Mouse (Mus musculus): ENCODE results near the gene Slc6a11. TPM values are rescaled to one million over a fixed set of nuclear protein-coding genes. Genes with fewer than 3 reads are reported as not detected.

Slc6a11 gene
- total and polyA plus RNA-seq, 2 experiments, result not detected

GRCm38 (mm10) chr6:114141481-114141880 is 10.4 kb downstream of the Slc6a11 start:
- no peaks in the 10 kb centered on the region for H3K36me3 ChIP-seq (ENCODE audit: control insufficient read depth, insufficient read depth, low read length)
- no peak overlapping the region for H3K27ac ChIP-seq (replicated peaks; ENCODE audit: insufficient read depth, low read depth, low read length)
- no peak overlapping the region for H3K9ac ChIP-seq (ENCODE audit: low read depth, low read length)
- no peaks in the 10 kb centered on the region for H3K4me1 ChIP-seq (ENCODE audit: control insufficient read depth, insufficient read depth, low read length)
- 51% methylated on average over 3 of the region's 3 CpGs for WGBS
- H3K4me3 ChIP-seq (ENCODE audit: insufficient read depth, low read depth, low read length), result no peak overlapping the region
- TF ChIP-seq CTCF (IDR thresholded peaks at IDR 0.05; ENCODE audit: low read depth, low read length), result no peak
- no peak for TF ChIP-seq POLR2A (IDR thresholded peaks at IDR 0.05; ENCODE audit: extremely low read depth, insufficient read depth, low read length)
- no peak for DNase-seq (ENCODE audit: extremely low read depth, low read depth, low spot score)
- H3K27me3 ChIP-seq (ENCODE audit: control insufficient read depth, insufficient read depth, low read length), result no peaks in the 10 kb centered on the region; the same call in 1 of the 2 replicates
- H3K79me2 ChIP-seq (ENCODE audit: control insufficient read depth, insufficient read depth, low read length), result no peaks in the 10 kb centered on the region

GRCm38 (mm10) chr6:114142480-114142879 is 11.4 kb downstream of the Slc6a11 start:
- no peak overlapping the region for H3K27ac ChIP-seq (replicated peaks; ENCODE audit: insufficient read depth, low read depth, low read length)
- H3K4me1 ChIP-seq (ENCODE audit: control insufficient read depth, insufficient read depth, low read length), result no peaks in the 10 kb centered on the region
- H3K4me3 ChIP-seq (ENCODE audit: insufficient read depth, low read depth, low read length), result no peak overlapping the region
- no peak for TF ChIP-seq CTCF (IDR thresholded peaks at IDR 0.05; ENCODE audit: low read depth, low read length)
- TF ChIP-seq POLR2A (IDR thresholded peaks at IDR 0.05; ENCODE audit: extremely low read depth, insufficient read depth, low read length), result no peak
- H3K36me3 ChIP-seq (ENCODE audit: control insufficient read depth, insufficient read depth, low read length), result no peaks in the 10 kb centered on the region
- H3K79me2 ChIP-seq (ENCODE audit: control insufficient read depth, insufficient read depth, low read length), result no peaks in the 10 kb centered on the region
- DNase-seq (ENCODE audit: extremely low read depth, low read depth, low spot score), result no peak
- no peak overlapping the region for H3K9ac ChIP-seq (ENCODE audit: low read depth, low read length)
- 86% methylated on average over 11 of the region's 11 CpGs for WGBS
- no peaks in the 10 kb centered on the region; the same call in 1 of the 2 replicates for H3K27me3 ChIP-seq (ENCODE audit: control insufficient read depth, insufficient read depth, low read length)

- H3K4me3 ChIP-seq (ENCODE audit: insufficient read depth, low read depth, low read length), result no peak overlapping the region
- WGBS, result 29% methylated on average over 2 of the region's 2 CpGs
Observed at GRCm38 (mm10) chr6:114143544-114143943, 12.5 kb downstream of the Slc6a11 start.

GRCm38 (mm10) chr6:114144447-114145105 is 13.5 kb downstream of the Slc6a11 start:
- no peak overlapping the region for H3K27ac ChIP-seq (replicated peaks; ENCODE audit: insufficient read depth, low read depth, low read length)
- no peaks in the 10 kb centered on the region; the same call in 1 of the 2 replicates for H3K27me3 ChIP-seq (ENCODE audit: control insufficient read depth, insufficient read depth, low read length)
- H3K4me3 ChIP-seq (ENCODE audit: insufficient read depth, low read depth, low read length), result no peak overlapping the region
- WGBS, result 72% methylated on average over 6 of the region's 6 CpGs
- TF ChIP-seq POLR2A (IDR thresholded peaks at IDR 0.05; ENCODE audit: extremely low read depth, insufficient read depth, low read length), result no peak
- TF ChIP-seq CTCF (IDR thresholded peaks at IDR 0.05; ENCODE audit: low read depth, low read length), result no peak
- no peak for DNase-seq (ENCODE audit: extremely low read depth, low read depth, low spot score)
- no peaks in the 10 kb centered on the region for H3K79me2 ChIP-seq (ENCODE audit: control insufficient read depth, insufficient read depth, low read length)
- H3K9ac ChIP-seq (ENCODE audit: low read depth, low read length), result no peak overlapping the region
- H3K4me1 ChIP-seq (ENCODE audit: control insufficient read depth, insufficient read depth, low read length), result no peaks in the 10 kb centered on the region
- no peaks in the 10 kb centered on the region for H3K36me3 ChIP-seq (ENCODE audit: control insufficient read depth, insufficient read depth, low read length)

More at GRCm38 (mm10) chr6:114143544-114143943, 12.5 kb downstream of the Slc6a11 start:
- H3K27me3 ChIP-seq (ENCODE audit: control insufficient read depth, insufficient read depth, low read length), result no peaks in the 10 kb centered on the region; the same call in 1 of the 2 replicates
- no peak overlapping the region for H3K27ac ChIP-seq (replicated peaks; ENCODE audit: insufficient read depth, low read depth, low read length)
- no peak for DNase-seq (ENCODE audit: extremely low read depth, low read depth, low spot score)
- no peaks in the 10 kb centered on the region for H3K36me3 ChIP-seq (ENCODE audit: control insufficient read depth, insufficient read depth, low read length)
- no peaks in the 10 kb centered on the region for H3K79me2 ChIP-seq (ENCODE audit: control insufficient read depth, insufficient read depth, low read length)
- H3K9ac ChIP-seq (ENCODE audit: low read depth, low read length), result no peak overlapping the region
- H3K4me1 ChIP-seq (ENCODE audit: control insufficient read depth, insufficient read depth, low read length), result no peaks in the 10 kb centered on the region
- TF ChIP-seq CTCF (IDR thresholded peaks at IDR 0.05; ENCODE audit: low read depth, low read length) (no peak), POLR2A (IDR thresholded peaks at IDR 0.05; ENCODE audit: extremely low read depth, insufficient read depth, low read length) (no peak)

- H3K27me3 ChIP-seq (ENCODE audit: control insufficient read depth, insufficient read depth, low read length), result no peaks in the 10 kb centered on the region; the same call in 1 of the 2 replicates
- H3K9ac ChIP-seq (ENCODE audit: low read depth, low read length), result no peak overlapping the region
- no peaks in the 10 kb centered on the region for H3K36me3 ChIP-seq (ENCODE audit: control insufficient read depth, insufficient read depth, low read length)
- DNase-seq (ENCODE audit: extremely low read depth, low read depth, low spot score), result no peak
- H3K4me1 ChIP-seq (ENCODE audit: control insufficient read depth, insufficient read depth, low read length), result no peaks in the 10 kb centered on the region
- TF ChIP-seq CTCF (IDR thresholded peaks at IDR 0.05; ENCODE audit: low read depth, low read length) (no peak), POLR2A (IDR thresholded peaks at IDR 0.05; ENCODE audit: extremely low read depth, insufficient read depth, low read length) (no peak)
- 81% methylated on average over 6 of the region's 6 CpGs for WGBS
- H3K79me2 ChIP-seq (ENCODE audit: control insufficient read depth, insufficient read depth, low read length), result no peaks in the 10 kb centered on the region
- no peak overlapping the region for H3K27ac ChIP-seq (replicated peaks; ENCODE audit: insufficient read depth, low read depth, low read length)
- no peak overlapping the region for H3K4me3 ChIP-seq (ENCODE audit: insufficient read depth, low read depth, low read length)
Observed at GRCm38 (mm10) chr6:114145650-114146329, 14.7 kb downstream of the Slc6a11 start.

DNA sequence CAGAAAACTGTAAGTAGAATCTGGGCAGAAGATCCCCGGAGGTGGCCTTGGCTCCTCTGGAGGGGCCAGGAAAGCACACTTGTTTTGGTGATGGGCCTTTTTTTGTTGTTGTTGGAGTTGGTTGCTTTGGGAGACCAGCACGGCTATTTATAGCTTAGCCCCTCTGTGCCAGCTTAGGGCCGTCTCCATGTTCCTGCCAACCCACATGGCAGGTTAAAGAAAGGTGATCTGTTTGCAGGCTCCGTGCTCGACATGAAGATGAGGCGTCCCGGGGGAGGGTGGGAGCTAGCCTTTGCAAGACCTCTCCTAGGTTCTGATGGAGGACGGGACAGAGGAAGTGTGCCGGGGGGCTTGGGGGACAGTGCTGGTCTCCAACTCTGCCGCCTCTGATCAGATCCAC is 24.7 kb downstream of the Slc6a11 start:
- H3K4me1 ChIP-seq (ENCODE audit: control insufficient read depth, insufficient read depth, low read length), result no peaks in the 10 kb centered on the region
- H3K27me3 ChIP-seq (ENCODE audit: control insufficient read depth, insufficient read depth, low read length), result no peaks in the 10 kb centered on the region
- no peak overlapping the region for H3K27ac ChIP-seq (replicated peaks; ENCODE audit: insufficient read depth, low read depth, low read length)
- no peak overlapping the region for H3K4me3 ChIP-seq (ENCODE audit: insufficient read depth, low read depth, low read length)
- no peak overlapping the region for H3K9ac ChIP-seq (ENCODE audit: low read depth, low read length)
- TF ChIP-seq CTCF (IDR thresholded peaks at IDR 0.05; ENCODE audit: low read depth, low read length), result no peak
- TF ChIP-seq POLR2A (IDR thresholded peaks at IDR 0.05; ENCODE audit: extremely low read depth, insufficient read depth, low read length), result no peak
- H3K79me2 ChIP-seq (ENCODE audit: control insufficient read depth, insufficient read depth, low read length), result no peaks in the 10 kb centered on the region
- DNase-seq (ENCODE audit: extremely low read depth, low read depth, low spot score), result no peak
- 82% methylated on average over 10 of the region's 10 CpGs for WGBS
- no peaks in the 10 kb centered on the region for H3K36me3 ChIP-seq (ENCODE audit: control insufficient read depth, insufficient read depth, low read length)
